Mouse (Mus musculus) hindbrain, embryonic 16.5 days (tissue): Measurements from ENCODE around the gene Mfap2. TPM values are rescaled to one million over a fixed set of nuclear protein-coding genes. Genes with fewer than 3 reads are reported as not detected.

ENCODE experiments used
- polyA plus RNA-seq: library from polyadenylated mRNA; unstranded; fragments of >200 nt; fragmentation: Nextera tagmentation; extraction: Ambion mirVana; gene quantifications from 2 replicates; pipeline ENCODE4 v1.2.1, GENCODE M21; 2015

Mfap2 gene
- polyA plus RNA-seq, 1 experiment from 2014 or later: 130 TPM

Other genes with a start within 250 kb of the Mfap2 start
- gene Padi4, start 236.2 kb upstream of the Mfap2 start, polyA plus RNA-seq: 0.14 TPM in 1 of 2 replicates, not detected in the other
- gene Padi3, start 199.8 kb upstream of the Mfap2 start, polyA plus RNA-seq: 0.05 TPM in 1 of 2 replicates, not detected in the other
- not detected in 2 replicates for gene Padi1, start 164.6 kb upstream of the Mfap2 start, polyA plus RNA-seq
- gene Padi2, start 104.1 kb upstream of the Mfap2 start, polyA plus RNA-seq: 2.4 and 2.7 TPM in 2 replicates
- gene Sdhb, start 49.2 kb upstream of the Mfap2 start, polyA plus RNA-seq: 490 and 530 TPM in 2 replicates
- 185 and 196 TPM in 2 replicates for gene Atp13a2, start 23.5 kb upstream of the Mfap2 start, polyA plus RNA-seq
- 4.6 and 4.9 TPM in 2 replicates for gene Crocc, start 50.1 kb downstream of the Mfap2 start, polyA plus RNA-seq
- gene Necap2, start 67.9 kb downstream of the Mfap2 start, polyA plus RNA-seq: 54.0 and 55.5 TPM in 2 replicates
- 0.60 and 1.0 TPM in 2 replicates for gene Spata21, start 77.9 kb downstream of the Mfap2 start, polyA plus RNA-seq
- gene Szrd1, start 129.4 kb downstream of the Mfap2 start, polyA plus RNA-seq: 22.4 and 23.9 TPM in 2 replicates
- 20.4 and 24.8 TPM in 2 replicates for gene Fbxo42, start 137.5 kb downstream of the Mfap2 start, polyA plus RNA-seq
- gene Rsg1, start 203.5 kb downstream of the Mfap2 start, polyA plus RNA-seq: 8.4 and 8.9 TPM in 2 replicates
- gene Arhgef19, start 229.1 kb downstream of the Mfap2 start, polyA plus RNA-seq: 1.7 and 2.0 TPM in 2 replicates